Mouse (Mus musculus) neural tube, embryonic 14.5 days (tissue): ENCODE data around the gene Nlgn3. TPM values are rescaled to one million over a fixed set of nuclear protein-coding genes. Genes with fewer than 3 reads are reported as not detected.
"Not testable (repeated sequence)": the region's sequence is repeated elsewhere in the genome, so short reads cannot be mapped to it uniquely, and the experiment has no call there.

Experiments
- ATAC-seq: fragments of 200-750 bp; cut with Nextera tagmentation; 2 replicates; pipeline ENCODE4 v1.8.0; 2017; ENCODE audit warnings: low read depth, mild to moderate bottlenecking, moderate TSS enrichment, moderate library complexity
- H3K27ac ChIP-seq: fragments of 300-500 bp; sonication (generic); 2 replicates; pipeline ENCODE4 v1.5.1; 2014; ENCODE audit warnings: low read depth, mild to moderate bottlenecking, control low read depth, low read length, moderate library complexity, mixed read lengths
- H3K27me3 ChIP-seq: fragments of 300-500 bp; sonication (generic); 2 replicates; pipeline ENCODE4 v1.6.1; 2014; ENCODE audit warnings: low read length; ENCODE audit not compliant: control insufficient read depth, insufficient read depth
- H3K36me3 ChIP-seq: fragments of 300-500 bp; sonication (generic); 2 replicates; pipeline ENCODE4 v1.6.1; 2014; ENCODE audit warnings: low read length, mixed read lengths; ENCODE audit not compliant: control insufficient read depth, insufficient read depth
- H3K4me1 ChIP-seq: fragments of 300-500 bp; sonication (generic); 2 replicates; pipeline ENCODE4 v1.6.1; 2014; ENCODE audit warnings: low read length; ENCODE audit not compliant: control insufficient read depth, insufficient read depth
- H3K4me2 ChIP-seq: fragments of 300-500 bp; sonication (generic); 2 replicates; pipeline ENCODE4 v1.6.1; 2014; ENCODE audit warnings: mild to moderate bottlenecking, low read depth, low read length, control low read depth
- H3K4me3 ChIP-seq: fragments of 300-500 bp; sonication (generic); 2 replicates; pipeline ENCODE4 v1.5.1; 2014; ENCODE audit warnings: low read depth, low read length, control low read depth, mixed read lengths
- H3K9ac ChIP-seq: fragments of 300-500 bp; sonication (generic); replicated peaks from 2 replicates; pipeline ENCODE4 v1.6.1; 2014; ENCODE audit warnings: low read depth, mild to moderate bottlenecking, control low read depth, low read length, mixed read lengths
- H3K9me3 ChIP-seq: fragments of 300-500 bp; sonication (generic); 2 replicates; pipeline ENCODE4 v1.6.1; 2016; ENCODE audit warnings: low read length; ENCODE audit not compliant: control insufficient read depth
- WGBS: fragments of 180-500 bp; shearing (Covaris S2); extraction: QIAGEN DNeasy Blood & Tissue Kit; methylation state at CpG from one replicate; pipeline ENCODE4 v1.1.7; 2014; 5-methylcytosine and 5-hydroxymethylcytosine counted together
- polyA plus RNA-seq: library from polyadenylated mRNA; unstranded; fragments of >200 nt; fragmentation: Nextera tagmentation; extraction: Ambion mirVana; gene quantifications from 2 replicates; pipeline ENCODE4 v1.2.1, GENCODE M21; 2014

Nlgn3 gene
- polyA plus RNA-seq, 1 experiment from 2014 or later, result 121 TPM

GRCm38 (mm10) chrX:101346475-101346874 is 47.5 kb downstream of the Nlgn3 start:
- no peaks in the 10 kb centered on the region for H3K9me3 ChIP-seq
- H3K9ac ChIP-seq, result no peak overlapping the region
- no peak overlapping the region for H3K4me3 ChIP-seq
- ATAC-seq, result no peak
- H3K27ac ChIP-seq, result no peak overlapping the region
- H3K4me1 ChIP-seq, result no peaks in the 10 kb centered on the region
- WGBS, result 52% methylated on average over 4 of the region's 4 CpGs
- H3K4me2 ChIP-seq, result no peak overlapping the region
- H3K36me3 ChIP-seq, result no peaks in the 10 kb centered on the region
- no peaks in the 10 kb centered on the region for H3K27me3 ChIP-seq

GRCm38 (mm10) chrX:101351188-101351587 is 52.2 kb downstream of the Nlgn3 start:
- no peaks in the 10 kb centered on the region for H3K27me3 ChIP-seq
- no peak overlapping the region for H3K4me3 ChIP-seq
- 60% methylated on average over 4 of the region's 4 CpGs for whole genome bisulfite sequencing
- H3K4me1 ChIP-seq, result no peaks in the 10 kb centered on the region
- H3K27ac ChIP-seq, result no peak overlapping the region
- H3K9me3 ChIP-seq, result no peaks in the 10 kb centered on the region
- no peak overlapping the region for H3K4me2 ChIP-seq
- no peak overlapping the region for H3K9ac ChIP-seq
- no peak for ATAC-seq
- no peaks in the 10 kb centered on the region for H3K36me3 ChIP-seq

GRCm38 (mm10) chrX:101358902-101359301 is 59.9 kb downstream of the Nlgn3 start:
- not testable (repeated sequence) for H3K4me3 ChIP-seq, H3K9me3 ChIP-seq, H3K9ac ChIP-seq, H3K36me3 ChIP-seq, H3K27me3 ChIP-seq, ATAC-seq, H3K4me2 ChIP-seq, H3K4me1 ChIP-seq, H3K27ac ChIP-seq
- WGBS, result 66% methylated on average over 3 of the region's 4 CpGs

GRCm38 (mm10) chrX:101369001-101369400 is 70.0 kb downstream of the Nlgn3 start:
- H3K4me3 ChIP-seq, result no peak overlapping the region
- no peak overlapping the region for H3K27ac ChIP-seq
- no peak for ATAC-seq
- no peaks in the 10 kb centered on the region for H3K27me3 ChIP-seq
- H3K36me3 ChIP-seq, result no peaks in the 10 kb centered on the region
- H3K9me3 ChIP-seq, result no peaks in the 10 kb centered on the region
- H3K9ac ChIP-seq, result no peak overlapping the region
- H3K4me2 ChIP-seq, result no peak overlapping the region
- H3K4me1 ChIP-seq, result no peaks in the 10 kb centered on the region
- WGBS, result 74% methylated on average over 7 of the region's 7 CpGs

- ATAC-seq, result no peak
- 65% methylated on average over 3 of the region's 3 CpGs for WGBS
- no peaks in the 10 kb centered on the region for H3K27me3 ChIP-seq
- H3K9me3 ChIP-seq, result no peaks in the 10 kb centered on the region
- no peak overlapping the region for H3K27ac ChIP-seq
- H3K9ac ChIP-seq, result no peak overlapping the region
- no peak overlapping the region for H3K4me2 ChIP-seq
- H3K36me3 ChIP-seq, result no peaks in the 10 kb centered on the region
- H3K4me1 ChIP-seq, result no peaks in the 10 kb centered on the region
- H3K4me3 ChIP-seq, result no peak overlapping the region
These were observed 71.6 kb downstream of the Nlgn3 start for GRCm38 (mm10) chrX:101370573-101370972.

GRCm38 (mm10) chrX:101372946-101373345 is 74.0 kb downstream of the Nlgn3 start:
- H3K36me3 ChIP-seq, result no peaks in the 10 kb centered on the region
- H3K9ac ChIP-seq, result no peak overlapping the region
- no peak overlapping the region for H3K27ac ChIP-seq
- 57% methylated on average over 5 of the region's 5 CpGs for WGBS
- H3K4me2 ChIP-seq, result no peak overlapping the region
- ATAC-seq, result no peak
- H3K4me1 ChIP-seq, result no peaks in the 10 kb centered on the region
- no peak overlapping the region for H3K4me3 ChIP-seq
- no peaks in the 10 kb centered on the region for H3K27me3 ChIP-seq
- H3K9me3 ChIP-seq, result no peaks in the 10 kb centered on the region

Other genes with a start within 250 kb of the Nlgn3 start
- gene Tex11, start 239.5 kb upstream of the Nlgn3 start, polyA plus RNA-seq, result not detected in 2 replicates
- gene Slc7a3, start 213.1 kb upstream of the Nlgn3 start, polyA plus RNA-seq, result 2.0 and 4.2 TPM in 2 replicates
- gene Snx12, start 76.6 kb upstream of the Nlgn3 start, polyA plus RNA-seq, result 36.5 and 39.1 TPM in 2 replicates
- gene Foxo4, start 44.6 kb upstream of the Nlgn3 start, polyA plus RNA-seq, result 0.55 and 0.59 TPM in 2 replicates
- not detected in 2 replicates for gene Gm614, start 35.2 kb upstream of the Nlgn3 start, polyA plus RNA-seq
- 2.7 and 5.1 TPM in 2 replicates for gene Il2rg, start 30.9 kb upstream of the Nlgn3 start, polyA plus RNA-seq
- gene Gm20489, start 30.1 kb upstream of the Nlgn3 start, polyA plus RNA-seq, result not detected in 2 replicates
- 32.0 and 34.2 TPM in 2 replicates for gene Med12, start 25.1 kb upstream of the Nlgn3 start, polyA plus RNA-seq
- gene Gjb1, start 77.2 kb downstream of the Nlgn3 start, polyA plus RNA-seq, result 1.3 TPM in 2 replicates
- 61.6 and 66.1 TPM in 2 replicates for gene Zmym3, start 121.7 kb downstream of the Nlgn3 start, polyA plus RNA-seq
- gene Nono, start 130.2 kb downstream of the Nlgn3 start, polyA plus RNA-seq, result 237 and 332 TPM in 2 replicates
- gene Itgb1bp2, start 149.9 kb downstream of the Nlgn3 start, polyA plus RNA-seq, result 1.9 and 2.1 TPM in 2 replicates
- gene Taf1, start 233.6 kb downstream of the Nlgn3 start, polyA plus RNA-seq, result 21.2 and 22.5 TPM in 2 replicates